Mouse (Mus musculus): ENCODE results near the gene Vps26b. TPM values are rescaled to one million over a fixed set of nuclear protein-coding genes. Genes with fewer than 3 reads are reported as not detected.

Gene Vps26b
- 100 to 1,000 TPM in 1 of 2 experiments, 10 to 100 TPM in 1; 95.3 to 103 TPM for total RNA-seq (2021)
- long read RNA-seq, experiment 1, transcript Vps26b-201 (6 exons, 3,575 nt), result major isoform, 61 of 76 reads
- long read RNA-seq, experiment 1, partial matches to known transcripts, result 3 of 76 reads
- long read RNA-seq, experiment 1, other reads (novel, unspliced or antisense), result 12 of 76 reads
- long read RNA-seq, experiment 2, transcript Vps26b-201 (6 exons, 3,575 nt), result major isoform, 52 of 60 reads
- long read RNA-seq, experiment 2, partial matches to known transcripts, result 2 of 60 reads
- long read RNA-seq, experiment 2, other reads (novel, unspliced or antisense), result 6 of 60 reads

DNA sequence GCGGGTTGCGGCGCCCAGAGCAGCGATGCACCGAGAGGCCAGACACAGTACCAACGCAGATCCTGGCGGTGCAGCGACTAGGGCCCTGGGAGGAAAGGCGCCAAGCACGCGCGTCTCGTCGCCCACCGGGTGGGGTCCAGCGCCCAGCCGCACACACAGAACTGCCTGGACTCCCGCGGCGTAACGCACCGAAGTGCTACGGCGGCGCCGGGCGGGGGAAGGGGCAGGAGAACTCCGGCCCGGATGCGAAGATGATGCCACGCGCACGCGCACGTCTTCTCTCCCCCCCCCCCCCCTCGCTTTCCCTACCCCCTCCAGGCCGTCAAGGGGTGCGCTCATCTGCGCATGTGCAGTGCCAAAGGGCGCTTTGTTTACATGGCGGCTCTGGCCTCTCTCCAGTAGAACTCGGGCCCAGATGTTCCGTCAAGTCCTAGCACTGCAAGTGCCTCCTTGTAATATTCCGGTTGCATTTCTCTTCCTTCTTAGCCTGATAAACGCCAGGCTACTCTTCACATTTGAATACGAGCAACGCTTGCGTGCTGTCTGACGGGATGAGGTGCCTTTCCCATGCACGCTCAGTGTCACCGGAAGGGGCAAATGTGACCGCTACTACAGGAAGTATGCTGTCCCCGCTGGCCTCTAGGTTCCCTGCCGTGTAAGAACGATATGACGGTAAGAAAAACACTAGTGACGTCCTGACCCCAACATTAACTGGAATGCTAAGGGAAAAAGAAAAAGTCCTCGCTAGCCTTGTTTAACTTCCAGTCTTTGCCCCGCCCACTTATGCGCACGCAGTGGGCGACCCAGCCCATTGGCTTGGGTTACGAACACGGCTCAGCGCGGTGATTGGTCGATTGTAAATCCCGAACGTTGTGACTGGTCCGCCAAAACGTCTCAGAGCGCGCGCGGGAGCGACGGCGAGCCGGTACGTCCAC lies at the start of gene Vps26b, which contains the start of gene Ncapd3:
Vps26b (minus strand) TSS at position 238 of the 935 bp plus-strand sequence.
Ncapd3 (plus strand) TSS at position 348 of the 935 bp plus-strand sequence.
- DNase-seq (ENCODE audit: low spot score in 2 of 2), result peak; percentile 94 to 96

DNA sequence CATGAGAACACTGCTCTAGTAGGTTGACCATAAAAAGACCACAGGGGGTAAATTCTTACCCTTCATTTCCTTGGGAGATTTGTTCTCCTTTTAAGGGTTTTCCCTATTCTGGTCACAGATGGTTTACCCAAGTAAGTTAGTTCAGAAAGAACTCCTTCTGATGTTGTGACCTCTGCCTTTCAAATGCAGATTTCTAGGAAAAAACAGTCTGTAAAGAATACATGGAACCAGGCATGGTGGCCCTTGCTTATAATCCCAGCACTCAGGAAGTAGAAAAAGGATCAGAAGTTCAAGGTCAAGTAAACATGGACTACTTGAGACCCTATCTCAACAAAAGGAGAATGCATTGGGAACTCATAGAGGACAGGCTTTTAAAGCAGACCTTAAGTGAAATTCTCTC lies 45.9 kb upstream of the Vps26b start:
- DNase-seq (ENCODE audit: low spot score in 2 of 2), result no peak

DNA sequence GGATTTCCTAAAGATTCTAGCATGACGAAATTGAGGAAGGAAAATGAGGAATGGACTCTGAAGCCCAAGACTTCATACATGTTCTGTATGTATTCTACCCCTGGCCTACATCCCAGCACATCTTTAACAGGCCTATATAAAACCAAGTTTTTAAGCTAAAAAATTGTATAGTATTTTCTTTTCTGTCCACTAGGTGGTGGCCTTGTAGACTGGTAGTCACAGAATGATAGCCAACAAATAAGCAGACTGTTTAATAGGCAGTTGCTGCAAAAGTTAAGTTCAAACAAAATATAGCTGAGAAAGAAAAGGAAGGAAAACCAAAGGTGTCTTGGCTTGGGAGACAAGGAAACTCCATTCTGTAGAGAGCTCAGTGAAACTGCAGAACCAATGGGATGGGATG lies 44.8 kb upstream of the Vps26b start:
- DNase-seq (ENCODE audit: low spot score in 2 of 2), result no peak

DNA sequence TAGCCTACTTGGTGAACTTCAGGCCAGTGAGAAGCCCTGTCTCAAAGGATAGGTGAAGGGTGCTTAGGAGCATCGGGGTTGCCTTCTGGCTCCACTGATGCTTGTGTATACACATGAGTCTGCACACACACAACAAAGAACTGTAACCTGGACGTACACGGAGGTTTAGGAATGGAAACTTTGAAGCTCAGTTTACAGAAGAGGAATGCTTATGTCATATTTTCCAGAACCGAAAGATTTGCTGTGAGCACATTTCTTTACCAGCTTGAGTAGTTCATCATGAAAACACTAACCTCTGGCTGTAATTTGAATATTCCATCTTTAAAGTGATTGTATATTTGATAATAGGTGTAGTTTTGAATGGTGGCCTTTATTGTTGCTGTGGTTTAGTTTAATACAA lies 41.0 kb upstream of the Vps26b start:
- no peak for DNase-seq (ENCODE audit: low spot score in 2 of 2)

DNA sequence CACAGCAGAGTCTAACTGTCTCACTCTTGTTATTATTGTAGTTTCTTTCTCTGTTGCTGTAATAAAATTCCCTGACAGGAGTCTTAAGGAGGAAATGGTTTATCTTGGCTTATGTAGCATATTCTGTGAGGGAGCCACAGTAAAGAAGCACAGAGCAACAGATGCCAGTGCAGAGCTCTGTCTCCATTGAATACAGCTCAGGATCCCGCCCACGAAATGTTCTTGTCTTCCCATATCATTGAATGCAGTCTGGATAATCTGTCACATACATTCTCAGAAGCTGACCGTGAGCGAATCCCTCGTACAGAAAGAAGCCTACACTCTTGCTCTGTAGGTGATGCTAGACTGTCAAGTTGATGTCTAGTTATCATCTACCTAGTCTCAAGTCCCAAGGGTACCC lies 28.5 kb upstream of the Vps26b start:
- DNase-seq (ENCODE audit: low spot score in 2 of 2), result peak; percentile 35 to 49

DNA sequence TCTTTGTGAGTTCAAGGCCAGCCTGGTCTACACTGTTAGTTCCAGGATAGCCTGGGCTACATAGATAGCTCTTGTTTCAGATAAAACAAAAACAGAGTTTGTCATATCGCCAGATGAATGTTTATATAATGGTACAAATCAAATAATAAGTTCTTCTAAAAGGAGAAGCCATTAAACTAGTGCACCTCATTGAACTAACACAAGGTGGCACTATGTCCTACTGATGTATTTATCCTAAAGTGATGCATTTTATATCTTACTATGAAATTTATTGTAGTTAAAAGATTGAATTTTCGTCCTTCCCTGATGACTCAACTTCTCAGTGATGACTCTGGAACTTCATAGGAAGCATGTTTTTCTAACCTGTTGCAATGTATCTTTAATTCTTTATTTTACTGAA lies 19.6 kb upstream of the Vps26b start:
- DNase-seq (ENCODE audit: low spot score in 2 of 2), result no peak

DNA sequence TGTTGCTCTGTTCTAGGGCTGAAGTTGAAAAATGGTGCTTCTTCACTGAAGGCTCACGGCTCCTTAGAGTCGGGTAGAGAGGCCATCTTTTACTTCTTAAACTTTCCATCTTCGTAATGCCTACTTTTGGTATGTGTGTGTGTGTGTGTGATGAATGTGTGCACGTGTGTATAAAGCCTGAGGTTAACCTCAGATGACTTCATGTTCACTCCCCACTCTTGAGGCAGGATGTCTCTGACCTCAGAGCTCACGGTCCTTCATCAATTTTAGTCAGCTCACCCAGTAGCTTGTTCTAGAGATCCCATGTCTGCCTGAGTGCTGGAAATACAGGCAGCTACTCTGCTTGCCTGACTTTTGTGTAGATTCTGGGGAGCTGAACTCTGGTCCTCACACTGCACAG lies 14.0 kb upstream of the Vps26b start:
- no peak for DNase-seq (ENCODE audit: low spot score in 2 of 2)

DNA sequence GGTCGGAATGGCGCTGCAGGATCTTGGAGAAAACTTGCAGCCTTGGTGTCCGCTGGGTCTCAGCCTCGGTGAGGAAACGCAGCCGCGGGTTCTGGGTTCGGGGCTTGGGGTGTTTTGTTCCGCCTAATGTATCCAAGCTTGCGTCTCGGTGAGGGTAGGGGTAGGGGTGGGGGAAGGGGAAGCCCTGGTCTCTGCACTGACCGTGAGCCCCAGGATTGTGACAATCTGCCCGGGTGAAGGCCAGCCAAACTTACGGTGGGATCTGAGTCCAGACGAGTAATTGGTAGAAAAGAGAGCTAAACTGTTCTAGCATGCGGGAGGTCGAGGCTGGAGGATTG lies 867 bp upstream of the Vps26b start:
- DNase-seq (ENCODE audit: low spot score in 2 of 2), result no peak

DNA sequence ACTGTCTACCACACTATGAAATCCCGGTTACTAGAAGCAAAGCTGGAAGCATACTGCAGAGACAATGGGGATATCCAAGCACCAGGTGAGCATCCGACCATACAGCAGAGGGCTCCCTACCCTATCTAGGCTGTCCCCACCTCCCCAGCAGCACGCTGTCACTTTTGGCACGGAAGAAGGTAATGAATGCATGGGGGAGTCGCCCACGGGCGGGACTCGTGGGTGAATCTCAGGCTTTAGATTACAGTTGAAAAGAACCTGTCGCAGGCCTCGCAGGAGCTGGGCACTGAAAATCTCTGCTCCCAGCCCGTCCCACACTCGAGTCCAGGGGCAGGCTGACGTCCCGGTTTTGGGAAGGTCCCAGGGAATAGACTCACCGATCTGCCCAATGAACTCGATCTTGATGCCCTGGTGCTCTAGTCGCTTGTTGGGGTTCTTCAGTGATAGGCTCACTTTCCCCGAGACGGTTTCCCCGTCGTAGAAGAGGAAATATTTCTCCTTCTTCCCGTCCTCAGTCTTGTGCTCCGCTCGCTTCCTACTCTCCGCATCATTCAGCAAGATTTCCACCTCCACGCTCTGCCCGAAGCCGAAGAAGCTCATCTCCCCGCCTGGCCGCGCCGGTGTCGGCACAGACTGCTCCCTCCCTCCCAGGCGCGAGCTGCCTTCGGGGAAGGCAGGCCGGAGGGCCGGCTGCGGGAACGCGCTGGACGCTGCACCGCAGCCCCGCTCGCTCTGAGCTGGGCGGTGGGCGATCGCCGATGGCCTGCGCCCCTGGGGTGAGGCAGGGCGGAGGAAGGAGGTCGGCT lies 640 bp downstream of the Vps26b start:
- DNase-seq (ENCODE audit: low spot score in 2 of 2), result peak; percentile 53 to 64

DNA sequence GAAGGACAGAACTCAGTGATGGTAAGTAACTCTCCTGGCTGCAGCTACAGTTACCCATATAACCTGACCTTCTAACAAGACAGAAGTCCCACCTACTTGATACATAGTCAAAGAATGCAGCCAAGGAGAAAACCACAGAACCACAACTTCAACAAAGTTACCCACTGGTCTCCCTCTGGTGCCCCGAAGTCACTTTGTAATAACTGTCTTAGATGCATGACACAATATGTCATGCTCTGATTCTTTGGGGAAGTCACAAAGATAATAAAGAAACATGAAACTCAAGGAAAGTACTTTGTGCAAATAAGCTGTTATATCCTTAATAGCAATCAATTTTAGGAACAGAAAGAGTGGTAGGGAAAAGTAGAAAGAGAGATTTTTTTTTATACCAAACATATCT lies 3.2 kb downstream of the Vps26b start:
- DNase-seq (ENCODE audit: low spot score in 2 of 2), result no peak

DNA sequence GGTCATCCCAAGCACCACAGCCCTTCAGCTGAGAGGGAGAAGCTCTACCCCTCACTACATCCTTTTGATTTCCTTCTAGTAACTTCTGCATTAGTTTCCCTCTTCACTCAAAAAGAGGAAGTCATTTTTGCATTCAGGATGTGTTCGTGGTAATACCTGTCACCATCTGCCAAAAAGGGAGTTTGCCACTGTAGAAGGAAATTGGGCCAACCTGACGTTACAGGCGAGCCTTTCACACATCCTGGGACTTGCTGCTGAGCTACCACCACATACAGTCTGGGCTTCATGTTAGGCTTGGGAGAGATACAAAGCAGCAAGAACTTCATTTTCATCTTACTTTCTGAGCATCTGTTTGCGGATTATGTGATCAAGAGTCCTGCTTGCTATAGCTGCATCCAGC lies 6.2 kb downstream of the Vps26b start:
- no peak for DNase-seq (ENCODE audit: low spot score in 2 of 2)

DNA sequence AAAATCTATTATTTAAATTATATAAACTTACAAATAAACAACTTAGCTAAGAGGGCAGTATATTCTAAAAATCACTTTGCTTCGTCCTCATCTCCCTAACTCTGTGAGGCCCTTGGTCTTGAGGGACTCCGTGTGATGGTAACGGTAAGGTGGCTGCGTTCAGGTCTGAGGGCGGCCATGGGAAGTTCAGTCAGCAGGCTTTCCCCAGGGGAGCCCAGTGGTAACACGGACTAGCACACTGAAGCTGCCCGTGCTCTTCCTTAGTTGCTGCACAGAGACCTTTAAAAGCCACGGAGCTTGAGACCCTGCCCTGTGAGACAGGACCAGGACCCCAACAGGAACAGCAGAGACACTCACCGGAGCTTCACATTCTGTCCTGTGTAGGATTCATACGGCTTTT lies 10.9 kb downstream of the Vps26b start:
- no peak for DNase-seq (ENCODE audit: low spot score in 2 of 2)

DNA sequence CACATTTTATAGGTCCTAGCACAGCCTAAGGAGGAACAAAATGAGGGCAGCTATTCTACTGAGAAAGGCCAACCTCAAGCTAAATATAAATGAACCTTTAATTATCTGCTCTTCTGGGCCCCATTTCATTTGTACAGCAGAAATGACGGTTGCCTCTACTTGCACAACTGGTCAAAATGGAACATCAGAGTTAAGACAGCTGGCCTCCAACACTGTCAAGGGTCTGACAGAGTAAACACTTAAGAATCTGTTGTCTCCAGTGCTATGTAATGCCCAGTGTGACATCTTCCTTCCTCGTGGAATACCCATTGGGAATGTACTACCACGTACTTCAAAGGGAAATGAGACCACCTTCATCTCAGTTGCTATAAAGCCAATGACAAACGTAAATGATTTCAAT lies 18.3 kb downstream of the Vps26b start:
- no peak for DNase-seq (ENCODE audit: low spot score in 2 of 2)

DNA sequence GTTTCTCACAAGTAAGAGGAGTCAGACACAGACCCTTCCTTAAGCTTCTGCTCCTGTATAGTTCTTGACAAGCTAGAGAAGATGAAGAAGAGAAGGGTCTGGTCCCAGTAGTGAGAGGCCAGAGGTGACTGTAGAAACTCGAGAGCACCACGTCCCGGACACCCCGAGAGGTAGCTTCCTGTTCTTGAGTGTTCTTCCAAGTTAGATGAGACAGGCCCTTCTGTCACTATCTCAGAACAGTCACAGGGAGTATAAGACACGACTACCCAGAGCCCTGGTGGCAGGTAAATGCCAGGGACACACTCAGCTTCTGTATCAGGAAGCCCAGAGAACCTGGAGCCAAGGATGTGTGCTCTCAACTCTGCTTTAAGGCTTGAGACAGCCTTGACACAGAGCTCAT lies 20.6 kb downstream of the Vps26b start:
- DNase-seq (ENCODE audit: low spot score in 2 of 2), result no peak

DNA sequence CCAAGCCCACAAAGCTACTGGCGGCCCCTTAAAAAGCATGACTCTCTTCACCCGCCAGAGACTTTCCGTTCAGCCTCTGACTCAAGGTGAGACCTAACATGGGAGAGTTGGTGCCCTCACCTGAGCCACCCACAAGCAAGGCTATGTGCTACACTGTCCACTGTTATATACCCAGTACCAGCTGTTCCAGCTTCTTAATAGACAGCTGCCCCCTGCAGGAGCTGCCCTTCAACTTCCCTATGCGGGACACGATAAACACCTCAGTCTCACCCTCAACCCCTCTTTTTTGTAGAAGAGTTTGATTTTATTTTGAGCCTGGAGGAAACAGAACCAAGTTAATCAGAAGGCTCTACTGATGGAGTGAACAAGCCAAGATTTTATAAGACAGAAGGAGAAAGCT lies 23.0 kb downstream of the Vps26b start:
- no peak for DNase-seq (ENCODE audit: low spot score in 2 of 2)

DNA sequence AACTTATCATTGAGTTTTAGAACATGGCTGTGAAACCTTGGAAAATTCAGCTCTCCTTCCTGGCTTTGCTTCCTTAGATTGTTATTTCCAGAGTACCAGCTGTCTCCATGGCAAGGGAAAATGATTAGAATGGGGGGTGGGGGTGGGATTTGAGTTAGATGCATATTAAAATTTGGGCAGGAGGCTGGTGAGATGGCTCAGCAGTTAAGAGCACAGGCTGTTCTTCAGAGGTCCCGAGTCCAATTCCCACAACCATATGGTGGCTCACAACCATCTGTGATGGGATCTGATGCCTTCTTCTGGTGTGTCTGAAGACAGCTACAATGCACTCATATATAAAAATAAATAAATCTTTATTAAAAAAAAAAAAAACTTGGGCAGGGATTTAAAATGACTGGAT lies 23.9 kb downstream of the Vps26b start:
- no peak for DNase-seq (ENCODE audit: low spot score in 2 of 2)

DNA sequence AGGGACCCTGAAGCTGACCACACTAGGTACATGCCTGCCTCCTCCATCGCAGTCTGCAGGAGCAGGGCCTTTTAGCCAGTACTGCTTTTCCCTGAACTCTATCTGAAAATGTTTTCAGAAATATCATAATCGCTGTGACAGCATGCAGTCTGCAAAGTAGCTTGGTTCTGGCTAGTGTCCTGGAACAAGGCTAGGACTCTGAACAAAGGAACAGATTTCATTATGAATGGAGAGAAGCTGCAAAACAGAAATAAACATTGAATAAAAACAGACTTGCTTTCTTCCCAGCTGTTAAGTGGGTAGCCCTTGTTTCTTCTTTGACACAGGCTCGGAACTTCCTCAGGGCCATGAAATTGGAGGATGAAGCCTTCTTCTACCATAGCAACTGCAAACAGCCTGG lies 24.6 kb downstream of the Vps26b start:
- no peak for DNase-seq (ENCODE audit: low spot score in 2 of 2)

DNA sequence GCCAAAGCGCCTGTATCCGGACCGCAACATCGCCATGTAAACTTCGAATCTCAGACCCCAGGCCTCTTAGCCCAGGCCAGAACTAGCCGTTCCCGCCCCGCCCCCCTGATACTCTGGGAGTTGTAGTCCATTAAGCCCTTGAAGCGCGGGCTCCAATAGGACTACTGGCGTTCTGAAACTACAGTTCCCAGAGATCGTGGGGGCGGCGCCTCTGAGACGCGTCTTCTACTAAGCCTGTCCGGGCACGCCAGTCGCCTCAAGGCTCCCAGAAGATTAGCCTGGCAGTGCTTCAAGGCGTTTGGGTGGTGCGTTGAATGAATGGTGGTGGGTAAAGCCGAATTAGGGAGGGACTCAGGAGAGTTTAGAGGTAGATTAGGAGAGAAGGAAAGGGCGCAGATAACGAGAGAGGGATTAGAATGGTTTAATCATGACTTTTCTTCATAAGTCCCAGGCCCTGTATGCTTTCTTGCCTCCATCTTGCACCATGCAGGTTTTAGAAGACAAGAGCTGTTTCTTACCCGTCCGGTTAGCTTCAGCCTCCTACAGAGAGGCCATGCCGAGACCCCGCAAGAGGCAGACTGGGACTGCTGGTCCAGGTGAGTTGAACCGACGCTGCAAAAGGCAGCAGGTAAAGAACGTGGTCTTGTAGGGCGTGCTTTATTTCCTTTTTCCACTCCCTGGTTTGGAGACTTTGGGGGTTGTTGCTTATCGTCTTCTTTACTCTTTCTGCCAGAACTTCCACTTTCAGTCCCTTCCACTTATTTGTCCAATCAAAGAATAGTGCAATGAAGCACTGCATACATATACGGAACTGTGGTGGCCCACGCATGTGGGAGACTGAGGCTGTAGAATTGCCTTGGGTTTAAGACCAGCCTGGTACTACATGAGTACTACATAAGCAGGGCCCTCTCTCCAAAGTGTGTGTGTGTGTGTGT lies 30.1 kb downstream of the Vps26b start, which contains the start of the genes Acad8 and Thyn1:
Acad8 (minus strand) TSS at position 106 of the 935 bp plus-strand sequence.
Thyn1 (plus strand) TSS at position 250 of the 935 bp plus-strand sequence.
- peak; percentile 95 for DNase-seq (ENCODE audit: low spot score in 2 of 2)

DNA sequence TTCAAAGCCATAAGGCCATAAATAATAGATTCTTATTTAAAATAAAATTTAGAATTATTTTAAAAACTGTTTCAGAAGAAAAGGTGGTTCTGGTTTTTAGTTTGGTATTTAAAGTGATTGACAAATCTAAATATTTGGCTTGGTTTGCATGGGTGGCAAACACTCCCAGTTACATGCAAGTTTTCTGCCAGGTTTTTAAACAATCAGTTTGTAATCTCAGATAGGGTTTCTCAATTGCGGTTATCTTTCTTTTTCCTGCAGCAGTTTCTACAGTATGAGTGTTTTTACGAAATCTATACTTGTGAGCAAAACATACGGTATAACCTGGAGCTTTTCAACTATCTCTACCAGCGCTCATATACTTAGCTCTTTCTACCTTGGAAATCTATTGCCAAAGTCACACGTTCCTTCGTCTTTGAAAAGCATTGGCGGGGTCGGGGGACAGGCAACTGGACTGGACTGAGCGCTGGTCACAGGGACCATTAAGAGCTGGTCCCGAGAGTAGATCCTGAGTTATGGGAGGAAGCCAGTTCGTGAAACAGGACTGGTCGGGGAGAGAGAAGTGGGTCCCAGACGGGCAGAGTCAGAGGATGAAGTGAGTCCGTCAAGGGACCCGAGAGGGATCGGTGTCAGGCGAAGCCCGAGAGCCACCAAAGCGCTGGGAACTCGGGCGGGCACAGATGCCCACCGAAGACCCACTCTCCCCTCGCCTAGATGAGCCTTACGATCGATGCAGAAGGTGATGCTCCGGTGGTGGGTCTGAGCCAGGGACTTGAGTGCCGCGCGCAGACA lies 31.0 kb downstream of the Vps26b start:
- no peak for DNase-seq (ENCODE audit: low spot score in 2 of 2)

Measured in left cerebral cortex, adult 18-20 months (tissue).